19 mouse cellular contexts compared by ENCODE assay signal in the genomic region with DNA sequence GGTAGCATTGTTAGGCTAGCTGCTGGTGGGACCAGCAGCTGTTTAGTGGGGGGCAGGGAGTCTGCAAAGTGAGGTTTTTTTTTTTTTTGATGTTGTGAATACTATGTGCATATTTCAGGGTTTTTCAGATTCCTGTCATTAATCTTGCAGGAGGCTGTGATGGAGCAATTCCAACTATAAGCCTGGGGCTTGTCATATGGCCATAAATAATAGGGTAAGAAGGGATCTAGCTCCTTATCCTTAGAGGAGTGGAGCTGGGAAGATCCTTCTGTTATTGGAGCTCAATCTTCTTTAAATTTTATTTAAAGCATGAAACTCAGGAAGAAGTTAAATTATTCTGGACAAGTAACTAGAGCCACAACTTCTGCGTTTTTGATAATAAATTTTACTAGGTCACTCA.
"Had no signal": no experiment of that assay in that cellular context is flagged by ENCODE, and none has a peak within 500 bp of the region (broad histone marks: within the 10 kb centered on the region; RNA-seq: fewer than 3 reads in every experiment).

No protein-coding gene starts in this region.

- DNase-seq: kidney, adult 11 months; left cerebral cortex, postnatal 4 days; liver, postnatal 0 days; right cerebral cortex, adult 18-20 months; right cerebral cortex, postnatal 14 days; spleen, adult 18-20 months; thymus, postnatal 25 days had no signal

- H3K27ac ChIP-seq: intestine, embryonic 15.5 days; limb, embryonic 12.5 days; limb, embryonic 15.5 days; liver, embryonic 14.5 days; macrophage; midbrain, embryonic 12.5 days; midbrain, embryonic 15.5 days; neural tube, embryonic 12.5 days; neural tube, embryonic 15.5 days had no signal

- H3K4me2 ChIP-seq: intestine, embryonic 15.5 days; limb, embryonic 12.5 days; limb, embryonic 15.5 days; liver, embryonic 11.5 days; lung, embryonic 14.5 days; midbrain, embryonic 12.5 days; midbrain, embryonic 15.5 days; neural tube, embryonic 12.5 days; neural tube, embryonic 15.5 days had no signal

- H3K9me3 ChIP-seq: intestine, embryonic 15.5 days; limb, embryonic 12.5 days; limb, embryonic 15.5 days; midbrain, embryonic 12.5 days; midbrain, embryonic 15.5 days; neural tube, embryonic 12.5 days; neural tube, embryonic 15.5 days had no signal

- H3K9ac ChIP-seq: intestine, embryonic 15.5 days; limb, embryonic 12.5 days; limb, embryonic 15.5 days; liver, embryonic 14.5 days; liver, postnatal 0 days; lung, embryonic 14.5 days; midbrain, embryonic 12.5 days; midbrain, embryonic 15.5 days; neural tube, embryonic 12.5 days; neural tube, embryonic 15.5 days had no signal

- H3K36me3 ChIP-seq: intestine, embryonic 15.5 days; limb, embryonic 12.5 days; limb, embryonic 15.5 days; midbrain, embryonic 12.5 days; midbrain, embryonic 15.5 days; neural tube, embryonic 12.5 days; neural tube, embryonic 15.5 days had no signal

- ATAC-seq: intestine, embryonic 15.5 days; liver, postnatal 0 days; lung, postnatal 0 days; midbrain, embryonic 15.5 days had no signal

- H3K27me3 ChIP-seq: intestine, embryonic 15.5 days; limb, embryonic 15.5 days; neural tube, embryonic 12.5 days had no signal

- H3K4me3 ChIP-seq: intestine, embryonic 15.5 days; limb, embryonic 12.5 days; limb, embryonic 15.5 days; midbrain, embryonic 12.5 days; midbrain, embryonic 15.5 days; neural tube, embryonic 12.5 days; neural tube, embryonic 15.5 days had no signal

- H3K4me1 ChIP-seq: intestine, embryonic 15.5 days; limb, embryonic 12.5 days; limb, embryonic 15.5 days; midbrain, embryonic 12.5 days; midbrain, embryonic 15.5 days; neural tube, embryonic 12.5 days; neural tube, embryonic 15.5 days had no signal
